Mouse (Mus musculus): ENCODE measurements around the gene Zfpm1. TPM values are rescaled to one million over a fixed set of nuclear protein-coding genes. Genes with fewer than 3 reads are reported as not detected.

Gene Zfpm1
- polyA plus RNA-seq, 1 experiment from 2014 or later = 7.7 TPM

DNA sequence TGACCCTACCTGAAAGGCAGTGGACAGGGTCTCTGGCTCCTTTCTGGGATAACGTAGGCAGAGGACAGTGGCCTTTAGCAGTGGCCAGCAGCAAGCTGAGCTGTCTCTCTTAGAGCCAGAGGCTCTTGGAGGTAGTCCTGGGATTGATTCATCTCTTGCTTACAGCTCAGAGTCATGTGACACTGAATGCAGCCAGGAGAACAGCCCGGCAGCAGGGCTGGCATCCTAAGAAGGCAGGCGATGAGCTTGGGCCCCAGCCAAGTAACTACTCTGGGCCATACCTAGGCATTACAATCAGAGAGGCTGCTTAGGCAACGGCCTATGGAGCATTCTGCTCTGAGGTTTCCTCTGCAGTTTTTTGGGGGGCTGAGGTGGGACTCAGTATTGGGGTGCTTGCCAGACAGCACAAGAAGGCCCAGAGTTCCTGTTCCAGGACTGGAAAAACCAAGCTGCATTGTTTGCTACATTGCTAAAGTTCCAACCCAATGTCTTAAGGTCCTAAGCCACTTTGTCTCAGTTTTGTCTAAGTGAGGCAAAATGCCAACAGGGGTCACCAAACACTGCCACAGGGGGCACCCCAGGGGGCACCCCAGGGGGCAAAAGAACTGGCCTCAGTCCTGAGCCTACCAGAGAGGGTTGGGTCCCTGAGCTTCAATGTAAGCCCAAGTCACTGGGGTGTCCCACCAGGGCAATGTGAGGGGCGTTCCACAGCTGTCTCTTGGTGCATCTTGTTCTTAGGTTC is 66.0 kb downstream of the Zfpm1 start:
- Histone ChIP-seq H3K4me1 (replicated peaks; ENCODE audit: control insufficient read depth, insufficient read depth, low read length) (peaks cover 4% of the 10 kb centered on the region; the same call in 1 of the 2 replicates), H3K4me2 (replicated peaks; ENCODE audit: low read depth) (no peak overlapping the region), H3K27ac (ENCODE audit: low read depth, low read length) (no peak overlapping the region), H3K9ac (ENCODE audit: low read depth, low read length) (no peak overlapping the region), H3K36me3 (ENCODE audit: control insufficient read depth, insufficient read depth) (no peaks in the 10 kb centered on the region), H3K4me3 (ENCODE audit: low read depth, low read length) (no peak overlapping the region), H3K27me3 (replicated peaks; ENCODE audit: control insufficient read depth, insufficient read depth, low read length) (no peaks in the 10 kb centered on the region), H3K9me3 (ENCODE audit: control insufficient read depth) (no peaks in the 10 kb centered on the region)
- ATAC-seq = no peak
- WGBS = 50% methylated on average over 5 of the region's 5 CpGs
- TF ChIP-seq CTCF (IDR thresholded peaks at IDR 0.05; ENCODE audit: low read depth) = no peak

DNA sequence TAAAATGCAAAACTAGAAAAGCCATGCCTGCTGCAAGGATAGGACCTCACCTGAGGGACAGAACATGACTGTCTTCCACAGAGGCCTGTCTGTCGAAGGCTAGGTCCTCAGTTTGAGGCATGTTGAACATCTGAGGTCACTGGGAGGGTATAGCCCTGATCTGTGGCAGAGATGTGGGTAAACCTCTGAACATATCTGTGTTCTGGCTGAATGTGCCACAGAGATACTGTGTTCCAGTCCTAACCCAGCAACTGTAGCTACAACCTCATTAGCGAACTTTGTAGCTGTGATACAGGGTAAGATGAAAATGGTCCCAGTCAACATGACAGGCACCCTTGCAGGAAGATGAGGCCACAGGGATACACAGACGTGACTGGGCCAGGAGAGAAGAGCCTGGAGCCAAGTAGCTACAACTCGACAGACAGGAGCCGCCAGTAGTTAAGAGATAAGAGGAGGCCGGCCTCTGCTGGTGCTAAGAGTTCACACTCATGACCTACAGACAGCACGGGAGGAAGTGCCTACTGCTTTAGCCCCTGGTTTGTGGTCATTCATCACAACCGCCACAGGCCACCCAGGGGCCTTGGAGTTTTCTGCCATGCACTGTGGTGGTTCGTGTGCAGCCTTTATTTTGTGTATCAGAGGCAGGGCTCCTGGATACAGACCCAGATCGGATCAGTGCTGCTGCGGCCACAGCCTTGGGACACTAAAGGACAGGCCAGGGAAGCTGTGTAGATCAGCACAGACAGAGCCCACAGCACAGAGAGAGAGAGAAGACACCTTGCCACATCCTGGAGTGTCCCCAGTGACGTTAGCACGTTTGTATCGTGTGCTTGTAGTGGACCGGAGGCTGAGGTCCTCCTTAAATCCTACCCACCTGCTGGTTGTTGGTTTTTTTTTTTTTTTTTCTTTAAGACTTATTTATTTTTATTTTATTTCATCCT is 67.7 kb downstream of the Zfpm1 start:
- no peak overlapping the region for H3K4me3 ChIP-seq (ENCODE audit: low read depth, low read length)
- H3K4me2 ChIP-seq (replicated peaks; ENCODE audit: low read depth) = no peak overlapping the region
- no peaks in the 10 kb centered on the region for H3K27me3 ChIP-seq (replicated peaks; ENCODE audit: control insufficient read depth, insufficient read depth, low read length)
- ATAC-seq = no peak
- H3K36me3 ChIP-seq (ENCODE audit: control insufficient read depth, insufficient read depth) = no peaks in the 10 kb centered on the region
- H3K4me1 ChIP-seq (replicated peaks; ENCODE audit: control insufficient read depth, insufficient read depth, low read length) = no peaks in the 10 kb centered on the region
- H3K9me3 ChIP-seq (ENCODE audit: control insufficient read depth) = no peaks in the 10 kb centered on the region
- WGBS = 38% methylated on average over 15 of the region's 15 CpGs
- H3K27ac ChIP-seq (ENCODE audit: low read depth, low read length) = no peak overlapping the region
- H3K9ac ChIP-seq (ENCODE audit: low read depth, low read length) = no peak overlapping the region
- no peak for TF ChIP-seq CTCF (IDR thresholded peaks at IDR 0.05; ENCODE audit: low read depth)

DNA sequence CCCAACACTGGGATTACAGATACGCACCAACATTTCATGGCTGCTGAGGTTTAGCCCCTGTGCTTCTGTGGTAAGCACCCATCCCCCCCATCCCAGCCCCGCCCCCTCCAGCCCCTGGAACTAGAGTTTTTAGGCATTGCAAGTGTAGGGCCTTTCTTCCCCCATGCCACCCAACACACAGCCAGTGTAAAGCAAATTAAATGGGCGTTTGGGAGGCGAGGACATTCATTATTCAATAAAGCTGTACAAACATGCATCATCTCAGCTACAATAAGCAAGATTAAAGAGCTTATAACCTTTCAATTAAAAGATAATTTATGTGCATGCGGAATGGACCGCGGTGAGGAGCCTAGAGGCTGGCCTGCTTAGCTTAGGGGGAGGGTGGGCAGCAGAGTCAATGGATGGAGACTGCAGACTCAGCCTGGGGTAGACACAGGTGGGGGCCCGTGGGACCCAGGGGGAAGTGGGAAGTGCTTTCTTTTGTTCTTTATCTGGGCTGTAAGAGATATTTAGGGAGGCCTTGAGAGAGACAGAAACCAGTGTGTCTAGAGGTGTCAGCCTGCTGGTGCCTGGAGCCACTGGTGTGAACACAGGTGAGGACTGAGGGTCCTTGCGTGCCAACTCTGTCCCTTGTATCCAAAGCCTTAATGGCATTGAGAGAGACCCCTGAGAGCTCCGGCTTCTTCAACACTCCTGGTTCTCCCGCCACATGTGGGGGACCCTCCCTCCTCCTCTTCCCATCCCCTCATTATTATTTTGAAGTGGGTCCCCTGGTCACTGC is 68.6 kb downstream of the Zfpm1 start:
- Histone ChIP-seq H3K4me1 (replicated peaks; ENCODE audit: control insufficient read depth, insufficient read depth, low read length) (no peaks in the 10 kb centered on the region), H3K9me3 (ENCODE audit: control insufficient read depth) (no peaks in the 10 kb centered on the region), H3K36me3 (ENCODE audit: control insufficient read depth, insufficient read depth) (no peaks in the 10 kb centered on the region), H3K4me2 (replicated peaks; ENCODE audit: low read depth) (no peak overlapping the region), H3K27me3 (replicated peaks; ENCODE audit: control insufficient read depth, insufficient read depth, low read length) (no peaks in the 10 kb centered on the region), H3K27ac (ENCODE audit: low read depth, low read length) (no peak overlapping the region), H3K4me3 (ENCODE audit: low read depth, low read length) (no peak overlapping the region), H3K9ac (ENCODE audit: low read depth, low read length) (no peak overlapping the region)
- no peak for ATAC-seq
- WGBS = 64% methylated on average over 11 of the region's 11 CpGs
- no peak for TF ChIP-seq CTCF (IDR thresholded peaks at IDR 0.05; ENCODE audit: low read depth)

DNA sequence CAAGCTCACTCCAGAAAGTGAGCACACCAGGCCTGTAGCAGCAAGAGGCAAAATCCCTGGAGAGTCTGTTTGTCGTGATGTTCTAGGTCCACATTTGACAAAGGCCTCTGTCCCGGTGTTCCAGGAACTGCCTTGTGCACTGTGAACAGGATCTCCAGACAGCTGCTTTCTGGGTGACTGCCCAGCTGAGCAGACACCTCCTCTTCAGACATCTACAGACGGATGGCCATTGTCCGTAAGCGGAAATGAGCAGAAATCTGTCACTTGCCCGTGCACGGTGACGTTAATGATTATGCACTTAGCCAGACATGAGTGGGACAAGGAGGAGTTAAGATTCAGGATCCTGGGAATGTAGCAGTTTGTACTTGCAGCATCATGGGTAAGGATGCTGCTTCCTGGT is 72.2 kb downstream of the Zfpm1 start:
- no peaks in the 10 kb centered on the region for H3K36me3 ChIP-seq (ENCODE audit: control insufficient read depth, insufficient read depth)
- H3K27ac ChIP-seq (ENCODE audit: low read depth, low read length) = no peak overlapping the region
- no peaks in the 10 kb centered on the region for H3K9me3 ChIP-seq (ENCODE audit: control insufficient read depth)
- no peak for ATAC-seq
- 76% methylated on average over 8 of the region's 8 CpGs for WGBS
- H3K4me2 ChIP-seq (replicated peaks; ENCODE audit: low read depth) = no peak overlapping the region
- H3K4me1 ChIP-seq (replicated peaks; ENCODE audit: control insufficient read depth, insufficient read depth, low read length) = no peaks in the 10 kb centered on the region
- no peak overlapping the region for H3K4me3 ChIP-seq (ENCODE audit: low read depth, low read length)
- no peak for TF ChIP-seq CTCF (IDR thresholded peaks at IDR 0.05; ENCODE audit: low read depth)
- no peaks in the 10 kb centered on the region for H3K27me3 ChIP-seq (replicated peaks; ENCODE audit: control insufficient read depth, insufficient read depth, low read length)
- no peak overlapping the region for H3K9ac ChIP-seq (ENCODE audit: low read depth, low read length)

DNA sequence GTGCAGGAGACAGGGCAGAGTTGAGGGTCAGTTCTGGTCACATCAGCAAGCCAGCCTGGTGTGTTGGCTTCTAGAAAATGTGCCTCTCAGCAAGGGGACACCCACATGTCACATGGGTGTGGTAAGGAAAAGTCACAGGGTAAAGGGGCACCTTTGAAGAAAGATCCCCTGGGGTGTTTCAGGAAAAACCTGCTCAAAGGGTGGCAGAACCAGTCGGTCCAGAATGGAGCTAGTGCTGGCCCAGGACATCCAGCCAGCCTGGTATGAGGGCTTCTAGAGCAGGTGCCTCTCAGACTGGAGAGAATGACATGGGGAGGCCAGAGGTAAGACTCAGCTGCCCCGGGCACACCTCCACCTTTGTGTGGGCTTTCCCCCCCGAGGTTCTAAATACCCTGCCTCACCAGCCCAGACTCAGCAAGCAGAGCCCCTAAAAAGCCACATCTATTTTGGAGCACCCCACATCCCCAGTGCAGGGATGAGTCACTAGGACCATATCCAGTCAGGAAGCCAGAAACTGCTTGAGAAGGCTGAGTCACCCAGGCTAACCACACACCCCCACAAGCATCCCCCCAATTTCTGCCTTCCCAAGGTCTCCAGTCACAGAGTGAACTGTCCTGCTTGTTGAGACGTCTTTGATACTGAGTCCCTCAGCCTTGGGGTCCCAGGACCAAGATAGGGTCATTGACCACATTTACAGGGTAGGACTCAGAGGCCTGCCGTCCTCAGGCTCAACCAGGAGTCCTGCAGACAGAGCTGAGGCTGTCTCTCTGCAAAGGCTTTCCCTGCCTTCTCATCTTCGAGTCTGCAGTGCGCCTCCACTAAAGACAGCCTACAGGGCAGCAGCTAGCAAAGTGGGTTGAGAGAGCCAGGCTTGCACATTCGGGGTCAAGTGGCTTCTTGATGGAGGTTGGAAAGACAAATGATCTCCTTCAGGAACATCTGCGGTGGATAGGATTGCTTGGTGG is 74.0 kb downstream of the Zfpm1 start:
- Histone ChIP-seq H3K4me3 (ENCODE audit: low read depth, low read length) (no peak overlapping the region), H3K9me3 (ENCODE audit: control insufficient read depth) (no peaks in the 10 kb centered on the region), H3K36me3 (ENCODE audit: control insufficient read depth, insufficient read depth) (no peaks in the 10 kb centered on the region), H3K4me2 (replicated peaks; ENCODE audit: low read depth) (no peak overlapping the region), H3K4me1 (replicated peaks; ENCODE audit: control insufficient read depth, insufficient read depth, low read length) (no peaks in the 10 kb centered on the region), H3K27me3 (replicated peaks; ENCODE audit: control insufficient read depth, insufficient read depth, low read length) (no peaks in the 10 kb centered on the region), H3K9ac (ENCODE audit: low read depth, low read length) (no peak overlapping the region), H3K27ac (ENCODE audit: low read depth, low read length) (no peak overlapping the region)
- peak; percentile 50 for ATAC-seq
- 48% methylated on average over 9 of the region's 9 CpGs for WGBS
- no peak for TF ChIP-seq CTCF (IDR thresholded peaks at IDR 0.05; ENCODE audit: low read depth)
